Mouse (Mus musculus): Measurements from ENCODE around the gene Gm37419. TPM values are rescaled to one million over a fixed set of nuclear protein-coding genes. Genes with fewer than 3 reads are reported as not detected.

Gm37419 gene
- polyA plus RNA-seq, 1 experiment: not detected

DNA sequence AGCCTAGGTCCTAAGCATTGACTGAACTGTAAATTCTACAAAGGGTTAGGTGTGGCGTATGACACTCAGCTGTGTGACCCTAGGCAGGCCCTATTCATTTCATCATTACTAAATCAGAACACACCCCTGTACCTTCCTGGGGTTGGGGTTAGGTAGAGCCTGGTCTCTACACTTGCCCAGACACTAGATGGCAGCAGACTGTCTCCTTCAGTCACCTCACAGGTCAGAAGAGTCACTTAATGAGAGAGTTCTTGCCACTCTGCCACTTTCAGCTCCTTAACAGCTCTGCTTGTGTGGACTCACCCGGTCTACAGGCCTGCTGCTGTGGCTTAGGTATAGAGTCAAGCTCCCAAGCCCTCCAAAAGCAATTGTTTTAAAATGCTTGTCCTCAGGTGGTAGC is 25.9 kb upstream of the Gm37419 start:
- Histone ChIP-seq H3K27ac (ENCODE audit: insufficient read depth, low read depth, low read length) (no peak overlapping the region), H3K36me3 (ENCODE audit: control insufficient read depth, insufficient read depth, low read length) (peaks cover 26% of the 10 kb centered on the region), H3K4me3 (ENCODE audit: low read depth, low read length) (no peak overlapping the region), H3K4me1 (ENCODE audit: control insufficient read depth, insufficient read depth, insufficient read length, low read length) (no peaks in the 10 kb centered on the region), H3K27me3 (ENCODE audit: control insufficient read depth, insufficient read depth, low read length) (no peaks in the 10 kb centered on the region)
- peak; percentile 42; the same call in 1 of the 2 replicates for TF ChIP-seq CTCF (IDR thresholded peaks at IDR 0.05; ENCODE audit: extremely low read depth, insufficient read length, insufficient replicate concordance, low read depth, low read length)
- TF ChIP-seq POLR2A (IDR thresholded peaks at IDR 0.05; ENCODE audit: low read depth, low read length): no peak
- 53% methylated on average over 2 of the region's 2 CpGs for WGBS

DNA sequence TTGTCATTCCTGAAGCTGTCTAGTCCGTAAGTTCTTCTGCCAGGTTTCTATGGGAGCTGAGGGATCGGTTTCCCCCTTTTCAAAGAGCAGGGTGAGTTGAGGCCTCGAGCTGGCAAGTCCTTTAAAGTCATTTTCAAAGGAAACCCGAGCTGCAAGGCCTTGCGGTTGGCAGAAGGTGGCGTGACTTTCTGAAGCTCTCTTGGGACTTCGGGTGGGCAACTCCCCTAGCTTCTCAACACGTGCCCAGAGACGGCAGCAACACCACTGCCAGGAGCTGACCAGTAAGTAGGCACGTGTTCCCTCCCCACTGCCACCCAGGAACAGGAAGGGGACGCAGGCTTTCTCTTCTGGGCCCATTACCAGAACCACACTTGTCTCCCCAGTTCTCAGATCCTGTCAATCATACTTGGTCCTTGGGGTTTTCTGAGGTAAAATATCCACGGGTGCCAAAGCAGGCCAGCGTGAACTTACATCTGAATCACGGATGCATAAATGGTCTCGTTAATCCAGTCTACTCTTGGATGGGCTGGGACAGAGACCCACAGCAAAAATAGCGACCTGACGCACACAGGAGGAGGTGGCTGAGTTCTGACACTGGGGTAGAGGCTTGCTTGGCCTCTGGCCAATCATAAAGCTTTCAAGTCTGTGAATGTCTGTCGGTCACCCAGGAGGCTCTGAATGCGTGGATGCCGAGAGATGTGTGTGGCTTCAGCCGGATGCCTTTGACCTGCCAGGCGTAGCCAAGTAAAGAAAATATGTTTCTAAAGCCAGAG is 24.2 kb upstream of the Gm37419 start:
- Histone ChIP-seq H3K27ac (ENCODE audit: insufficient read depth, low read depth, low read length) (no peak overlapping the region), H3K27me3 (ENCODE audit: control insufficient read depth, insufficient read depth, low read length) (no peaks in the 10 kb centered on the region), H3K4me1 (ENCODE audit: control insufficient read depth, insufficient read depth, insufficient read length, low read length) (no peaks in the 10 kb centered on the region), H3K36me3 (ENCODE audit: control insufficient read depth, insufficient read depth, low read length) (peaks cover 42% of the 10 kb centered on the region), H3K4me3 (ENCODE audit: low read depth, low read length) (no peak overlapping the region)
- TF ChIP-seq CTCF (IDR thresholded peaks at IDR 0.05; ENCODE audit: extremely low read depth, insufficient read length, insufficient replicate concordance, low read depth, low read length) (no peak), POLR2A (IDR thresholded peaks at IDR 0.05; ENCODE audit: low read depth, low read length) (no peak)
- WGBS: 85% methylated on average over 22 of the region's 22 CpGs

GRCm38 (mm10) chr16:23964706-23965367 is 23.4 kb upstream of the Gm37419 start:
- TF ChIP-seq POLR2A (IDR thresholded peaks at IDR 0.05; ENCODE audit: low read depth, low read length) (no peak), CTCF (IDR thresholded peaks at IDR 0.05; ENCODE audit: extremely low read depth, insufficient read length, insufficient replicate concordance, low read depth, low read length) (no peak)
- no peaks in the 10 kb centered on the region for H3K27me3 ChIP-seq (ENCODE audit: control insufficient read depth, insufficient read depth, low read length)
- H3K27ac ChIP-seq (ENCODE audit: insufficient read depth, low read depth, low read length): no peak overlapping the region

DNA sequence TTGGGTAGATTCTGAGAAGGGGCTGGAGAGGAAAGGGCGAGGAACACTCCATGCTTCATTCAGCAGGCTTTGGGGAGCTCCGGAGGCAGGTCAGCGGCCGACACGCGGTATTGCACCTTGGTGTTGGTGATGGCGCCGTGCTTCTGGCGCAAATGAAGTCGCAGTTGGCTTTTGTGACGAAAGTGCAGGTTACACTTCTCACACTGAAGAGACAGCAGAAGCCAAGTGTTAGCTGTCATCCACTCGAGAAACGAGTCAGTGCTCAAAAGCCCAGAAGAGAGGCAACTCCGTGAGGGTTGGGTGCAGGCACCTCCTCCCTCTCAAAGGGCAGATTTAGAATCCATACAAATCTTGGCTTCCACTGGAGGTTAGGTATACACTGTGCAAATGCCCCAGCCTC is 22.2 kb upstream of the Gm37419 start:
- no peak overlapping the region for H3K4me3 ChIP-seq (ENCODE audit: low read depth, low read length)
- no peaks in the 10 kb centered on the region for H3K4me1 ChIP-seq (ENCODE audit: control insufficient read depth, insufficient read depth, insufficient read length, low read length)
- no peak overlapping the region for H3K27ac ChIP-seq (ENCODE audit: insufficient read depth, low read depth, low read length)
- peaks cover 49% of the 10 kb centered on the region for H3K36me3 ChIP-seq (ENCODE audit: control insufficient read depth, insufficient read depth, low read length)
- 94% methylated on average over 14 of the region's 14 CpGs for WGBS
- TF ChIP-seq POLR2A (IDR thresholded peaks at IDR 0.05; ENCODE audit: low read depth, low read length) (no peak), CTCF (IDR thresholded peaks at IDR 0.05; ENCODE audit: extremely low read depth, insufficient read length, insufficient replicate concordance, low read depth, low read length) (no peak)
- H3K27me3 ChIP-seq (ENCODE audit: control insufficient read depth, insufficient read depth, low read length): no peaks in the 10 kb centered on the region

More at GRCm38 (mm10) chr16:23964706-23965367, 23.4 kb upstream of the Gm37419 start:
- H3K4me3 ChIP-seq (ENCODE audit: low read depth, low read length): no peak overlapping the region
- peaks cover 46% of the 10 kb centered on the region for H3K36me3 ChIP-seq (ENCODE audit: control insufficient read depth, insufficient read depth, low read length)
- H3K4me1 ChIP-seq (ENCODE audit: control insufficient read depth, insufficient read depth, insufficient read length, low read length): no peaks in the 10 kb centered on the region
- 84% methylated on average over 14 of the region's 14 CpGs for WGBS

GRCm38 (mm10) chr16:23967301-23967700 is 21.0 kb upstream of the Gm37419 start:
- H3K27ac ChIP-seq (ENCODE audit: insufficient read depth, low read depth, low read length): no peak overlapping the region
- H3K27me3 ChIP-seq (ENCODE audit: control insufficient read depth, insufficient read depth, low read length): no peaks in the 10 kb centered on the region
- no peak overlapping the region for H3K4me3 ChIP-seq (ENCODE audit: low read depth, low read length)
- peaks cover 59% of the 10 kb centered on the region for H3K36me3 ChIP-seq (ENCODE audit: control insufficient read depth, insufficient read depth, low read length)
- WGBS: 91% methylated on average over 7 of the region's 7 CpGs
- TF ChIP-seq POLR2A (IDR thresholded peaks at IDR 0.05; ENCODE audit: low read depth, low read length): no peak
- peak; percentile 57; the same call in 1 of the 2 replicates for TF ChIP-seq CTCF (IDR thresholded peaks at IDR 0.05; ENCODE audit: extremely low read depth, insufficient read length, insufficient replicate concordance, low read depth, low read length)
- H3K4me1 ChIP-seq (ENCODE audit: control insufficient read depth, insufficient read depth, insufficient read length, low read length): peaks cover 4% of the 10 kb centered on the region; the same call in 1 of the 2 replicates

GRCm38 (mm10) chr16:23968888-23969287 is 19.4 kb upstream of the Gm37419 start:
- no peak overlapping the region for H3K27ac ChIP-seq (ENCODE audit: insufficient read depth, low read depth, low read length)
- peaks cover 4% of the 10 kb centered on the region; the same call in 1 of the 2 replicates for H3K4me1 ChIP-seq (ENCODE audit: control insufficient read depth, insufficient read depth, insufficient read length, low read length)
- 96% methylated on average over 4 of the region's 4 CpGs for WGBS
- H3K4me3 ChIP-seq (ENCODE audit: low read depth, low read length): no peak overlapping the region
- H3K36me3 ChIP-seq (ENCODE audit: control insufficient read depth, insufficient read depth, low read length): peaks cover 73% of the 10 kb centered on the region
- H3K27me3 ChIP-seq (ENCODE audit: control insufficient read depth, insufficient read depth, low read length): no peaks in the 10 kb centered on the region
- TF ChIP-seq POLR2A (IDR thresholded peaks at IDR 0.05; ENCODE audit: low read depth, low read length) (no peak), CTCF (IDR thresholded peaks at IDR 0.05; ENCODE audit: extremely low read depth, insufficient read length, insufficient replicate concordance, low read depth, low read length) (no peak)

DNA sequence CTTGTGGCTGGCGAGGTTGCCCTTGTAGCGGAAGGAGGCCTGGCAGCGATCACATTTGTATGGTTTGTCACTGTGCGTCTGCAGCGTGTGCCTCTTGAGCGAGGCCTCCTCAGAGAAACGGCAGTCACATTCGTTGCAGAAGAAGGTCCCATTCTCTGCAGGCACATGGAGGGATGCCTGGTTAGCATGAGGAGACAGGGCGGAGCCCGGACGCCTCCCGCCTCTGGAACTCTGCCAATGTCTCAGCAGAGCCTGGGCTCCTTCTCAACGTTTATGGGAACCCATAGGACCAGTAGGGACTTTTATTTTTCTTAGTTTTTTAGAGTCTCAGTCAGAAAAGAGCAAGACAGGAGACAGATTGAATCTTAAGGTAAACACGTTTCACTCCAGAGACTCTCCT is 18.4 kb upstream of the Gm37419 start:
- WGBS: 54% methylated on average over 14 of the region's 14 CpGs
- Histone ChIP-seq H3K4me3 (ENCODE audit: low read depth, low read length) (no peak overlapping the region), H3K4me1 (ENCODE audit: control insufficient read depth, insufficient read depth, insufficient read length, low read length) (peaks cover 4% of the 10 kb centered on the region; the same call in 1 of the 2 replicates), H3K27ac (ENCODE audit: insufficient read depth, low read depth, low read length) (no peak overlapping the region), H3K27me3 (ENCODE audit: control insufficient read depth, insufficient read depth, low read length) (no peaks in the 10 kb centered on the region), H3K36me3 (ENCODE audit: control insufficient read depth, insufficient read depth, low read length) (peaks cover 69% of the 10 kb centered on the region)
- TF ChIP-seq POLR2A (IDR thresholded peaks at IDR 0.05; ENCODE audit: low read depth, low read length): no peak
- no peak for TF ChIP-seq CTCF (IDR thresholded peaks at IDR 0.05; ENCODE audit: extremely low read depth, insufficient read length, insufficient replicate concordance, low read depth, low read length)

Data from small intestine, adult 2 months (tissue).